Mouse (Mus musculus) cerebellum, postnatal 14 days (tissue): ENCODE measurements around the gene Ankrd33.

Source experiments
- DNase-seq, 2 experiments: peaks; one replicate each; pipeline ENCODE4 v3.0.0; 2021; ENCODE audit warnings: mixed read lengths in 2 of 2

Ankrd33 gene

GRCm38 (mm10) chr15:101126876-101127544 is 11.5 kb downstream of the Ankrd33 start:
- no peak for DNase-seq

- no peak for DNase-seq
Measured at GRCm38 (mm10) chr15:101128181-101129089, 12.9 kb downstream of the Ankrd33 start, which contains the start of gene Acvrl1. TSS of gene Acvrl1 (plus strand) at chr15:101128522.

DNA sequence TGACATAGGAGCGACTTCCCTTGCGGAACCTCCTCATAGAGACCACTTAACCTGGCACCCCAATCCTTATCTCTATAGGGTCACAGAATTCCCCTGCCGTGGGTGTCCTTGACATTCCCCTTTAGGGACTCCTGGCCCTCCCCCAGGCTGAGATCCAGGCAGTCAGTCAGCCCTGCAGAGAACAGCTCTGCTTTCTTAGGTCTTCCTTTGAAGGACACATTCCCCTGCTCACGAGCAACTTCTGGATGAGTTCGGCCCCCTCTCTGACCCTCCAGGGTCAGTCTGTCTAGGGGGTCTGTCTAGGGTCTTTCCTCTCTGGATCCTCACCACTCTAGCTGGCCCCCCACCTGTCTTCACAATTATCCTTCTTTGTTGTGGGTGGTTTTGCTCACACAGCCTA is 13.9 kb downstream of the Ankrd33 start:
- no peak for DNase-seq

DNA sequence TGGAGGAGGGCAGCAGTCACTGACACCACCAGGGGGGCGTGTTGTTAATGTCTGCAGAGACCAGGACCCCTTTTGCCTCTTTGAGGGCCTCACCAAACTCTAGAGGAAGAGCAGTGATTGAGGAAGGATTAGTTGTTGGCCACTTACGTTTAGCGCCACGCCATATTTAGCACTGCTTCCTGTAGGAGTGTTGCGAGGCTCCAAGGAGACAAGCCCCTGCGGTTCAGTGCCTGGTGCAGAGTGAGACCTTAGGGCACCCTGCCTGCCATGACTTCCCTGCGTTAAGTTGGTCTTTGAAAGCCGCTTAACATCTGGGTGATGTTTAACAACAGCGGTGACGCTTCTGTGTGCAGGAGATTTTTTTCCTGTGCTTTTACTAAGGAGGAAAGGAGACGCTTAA is 15.9 kb downstream of the Ankrd33 start:
- DNase-seq = no peak

GRCm38 (mm10) chr15:101132041-101132440 is 16.5 kb downstream of the Ankrd33 start:
- no peak for DNase-seq

DNA sequence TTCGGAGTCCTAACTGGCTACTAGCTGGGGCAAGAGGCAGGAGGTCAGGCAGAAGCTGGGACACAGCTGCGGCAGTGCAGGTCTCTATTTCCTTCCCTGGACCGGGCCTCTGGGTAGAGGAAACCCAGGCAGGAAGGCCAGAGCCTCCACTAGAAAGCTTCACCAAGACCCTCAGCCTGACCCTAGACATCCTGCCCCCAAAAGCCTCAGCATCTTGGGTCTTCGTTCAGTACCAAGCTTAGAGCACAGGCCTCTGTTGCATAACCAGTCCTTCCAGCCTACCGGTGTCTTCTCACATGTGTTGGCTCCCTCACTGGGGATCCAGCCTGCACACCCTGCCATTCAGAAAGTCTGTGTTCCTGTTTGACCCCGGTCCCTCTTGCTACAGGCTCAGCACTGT is 17.2 kb downstream of the Ankrd33 start:
- no peak for DNase-seq

DNA sequence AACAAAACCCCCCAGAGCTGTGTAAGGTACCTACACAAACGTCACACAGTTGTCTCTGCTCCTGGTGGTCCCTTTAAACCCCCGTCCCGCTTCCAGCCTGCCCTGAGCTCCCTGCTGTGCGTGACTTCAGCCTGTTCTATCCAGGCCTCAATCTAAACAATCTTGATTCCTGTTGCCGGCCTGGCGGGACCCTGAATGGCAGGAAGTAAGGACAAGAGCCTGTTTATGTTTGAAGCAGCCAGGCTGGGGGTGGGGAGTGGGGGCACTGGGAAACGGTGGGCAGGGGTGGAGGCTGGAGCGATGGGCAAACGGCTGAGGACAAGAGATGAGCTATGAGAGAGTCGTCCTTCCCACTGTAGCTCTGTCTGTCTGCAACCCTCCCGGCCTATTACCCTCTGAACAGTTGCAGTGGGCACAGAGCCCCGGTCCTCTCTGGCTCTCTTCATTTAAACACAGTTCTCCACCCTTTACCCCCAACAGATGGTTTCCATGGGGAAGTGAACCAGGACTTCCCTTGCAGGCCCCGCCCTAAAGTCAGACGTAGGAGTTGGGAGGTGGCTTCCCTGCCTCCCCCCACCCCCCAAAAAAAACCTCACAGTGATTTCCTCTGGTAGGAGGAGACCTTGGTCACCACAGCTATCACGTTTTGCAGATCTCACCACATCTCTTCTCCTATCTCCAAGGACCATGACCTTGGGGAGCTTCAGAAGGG is 18.6 kb downstream of the Ankrd33 start:
- no peak for DNase-seq

DNA sequence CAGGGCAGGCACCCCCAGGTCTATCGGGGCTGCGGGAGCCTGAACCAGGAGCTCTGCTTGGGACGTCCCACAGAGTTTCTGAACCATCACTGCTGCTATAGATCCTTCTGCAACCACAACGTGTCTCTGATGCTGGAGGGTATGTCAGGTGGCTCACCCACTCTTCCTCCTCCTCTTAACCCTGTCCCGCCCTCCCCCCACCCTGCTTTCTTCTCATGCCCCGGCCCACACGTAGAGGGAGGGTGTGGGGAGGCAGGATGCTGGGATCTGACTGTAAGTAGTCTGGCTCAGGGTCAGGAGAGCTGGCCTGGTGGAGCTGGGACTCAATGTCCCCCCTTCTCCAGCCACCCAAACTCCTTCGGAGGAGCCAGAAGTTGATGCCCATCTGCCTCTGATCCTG is 19.9 kb downstream of the Ankrd33 start:
- DNase-seq = no peak

DNA sequence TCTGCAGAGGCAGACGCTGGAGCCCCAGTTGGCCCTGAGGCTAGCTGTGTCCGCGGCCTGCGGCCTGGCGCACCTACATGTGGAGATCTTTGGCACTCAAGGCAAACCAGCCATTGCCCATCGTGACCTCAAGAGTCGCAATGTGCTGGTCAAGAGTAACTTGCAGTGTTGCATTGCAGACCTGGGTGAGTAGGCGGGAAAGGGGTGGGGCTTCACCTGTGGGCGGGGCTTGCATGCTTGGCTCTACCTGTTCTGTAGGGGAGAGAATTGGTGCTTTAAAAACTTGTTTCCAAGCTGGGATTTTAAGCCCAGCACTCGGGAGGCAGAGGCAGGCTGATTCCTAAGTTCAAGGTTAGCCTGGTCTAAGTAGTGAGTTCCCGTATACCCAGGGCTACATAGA is 21.9 kb downstream of the Ankrd33 start:
- DNase-seq = no peak

DNA sequence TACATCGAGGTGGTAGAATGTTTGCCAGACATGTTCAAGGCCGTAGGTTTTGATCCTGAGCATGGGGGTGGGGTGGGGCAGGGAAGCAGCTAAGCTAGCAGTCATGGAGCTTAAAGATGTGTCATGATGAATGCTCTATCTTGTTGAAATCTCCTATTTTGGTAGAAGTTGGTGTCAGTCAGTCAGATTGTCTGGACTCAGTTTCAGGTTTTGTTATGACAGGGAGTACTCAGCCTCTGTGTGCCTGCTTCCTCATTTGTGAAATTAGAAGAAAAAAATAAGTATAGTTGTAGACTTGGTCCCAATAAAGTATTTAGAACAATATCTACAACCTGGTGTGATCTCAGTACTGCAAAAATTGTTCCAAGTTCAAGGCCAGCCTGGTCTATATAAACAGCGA is 23.1 kb downstream of the Ankrd33 start:
- DNase-seq = no peak

- no peak for DNase-seq
Measured at GRCm38 (mm10) chr15:101139885-101140284, 24.3 kb downstream of the Ankrd33 start.

DNA sequence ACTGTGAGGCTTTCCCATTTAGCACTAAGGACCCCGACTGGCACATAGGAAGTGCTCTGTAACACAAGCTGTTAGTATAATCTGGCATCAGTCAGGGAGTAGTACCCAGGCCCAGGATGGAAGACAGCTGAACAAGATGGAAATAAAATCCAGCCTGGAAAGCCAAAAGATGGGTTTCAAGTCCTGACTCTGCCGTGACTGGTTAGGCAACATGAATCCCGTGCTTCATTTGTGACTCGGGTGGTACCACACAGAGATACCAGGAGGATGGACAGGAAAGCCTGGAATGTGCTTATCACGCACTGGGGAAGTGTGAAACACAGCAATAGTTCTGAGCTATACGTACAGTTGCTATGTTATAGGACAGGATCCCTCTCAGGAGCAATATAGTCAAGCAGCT is 25.0 kb downstream of the Ankrd33 start:
- DNase-seq = no peak

- DNase-seq = no peak
Measured at GRCm38 (mm10) chr15:101141061-101141541, 25.5 kb downstream of the Ankrd33 start.

DNA sequence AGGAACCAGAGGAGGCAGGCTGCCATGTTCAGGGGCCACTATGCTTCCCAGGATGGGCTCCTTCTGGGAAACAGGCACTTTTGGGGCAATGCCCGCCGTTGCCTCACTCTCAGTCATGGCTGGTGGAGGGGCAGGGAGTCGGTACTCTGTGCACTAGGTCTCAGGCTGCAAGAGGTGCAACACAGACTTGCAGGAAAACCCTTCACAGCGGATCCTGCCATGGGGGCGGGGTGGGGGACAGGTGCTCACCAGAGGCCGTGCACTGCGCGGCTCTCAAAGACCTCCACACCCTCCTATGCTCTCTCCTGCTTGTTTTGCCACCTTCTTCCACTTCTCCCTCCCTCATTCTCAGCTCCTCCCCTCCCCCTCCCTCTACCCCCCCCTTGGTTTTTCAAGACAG is 27.1 kb downstream of the Ankrd33 start:
- no peak for DNase-seq

DNA sequence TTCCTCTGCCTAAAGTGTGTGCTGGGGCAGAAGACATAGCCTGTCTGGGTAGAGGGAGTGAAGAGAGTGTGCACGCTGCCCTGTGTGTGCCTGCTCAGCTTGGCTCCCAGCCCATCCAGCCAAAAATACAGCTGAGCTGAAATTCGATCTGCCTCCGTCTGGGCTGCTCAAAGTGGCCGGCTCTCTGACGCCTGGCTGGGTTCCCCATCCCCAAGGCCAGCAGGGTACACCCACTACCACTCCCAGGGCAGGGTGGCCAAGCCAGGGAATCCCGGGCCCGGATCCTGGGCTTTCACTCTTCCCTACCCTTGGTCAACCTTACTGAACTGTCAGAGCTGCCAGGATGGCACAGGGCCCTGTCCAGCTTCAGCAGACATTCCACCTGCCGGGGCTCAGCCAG is 27.9 kb downstream of the Ankrd33 start:
- DNase-seq = peak; percentile 40 to 47

DNA sequence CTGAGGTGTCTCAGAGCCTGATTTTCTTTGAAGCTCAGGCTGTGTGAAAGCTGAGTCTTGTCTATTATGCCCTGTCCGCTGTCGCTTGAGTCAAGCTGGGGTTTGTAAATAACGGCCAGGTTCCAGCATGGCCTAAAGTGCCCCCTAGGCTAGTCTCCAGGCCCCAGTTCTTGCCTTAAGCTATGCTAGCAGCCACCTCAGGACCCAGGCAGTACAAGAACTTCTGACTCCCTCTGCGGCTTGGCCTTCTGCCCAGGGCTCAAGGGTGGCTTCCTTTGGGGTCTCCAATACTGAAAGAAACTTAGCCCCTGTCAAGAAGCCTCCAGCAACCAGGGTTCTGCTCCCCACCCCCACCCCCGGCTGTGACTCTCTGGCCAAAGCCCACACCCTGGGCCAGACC is 28.6 kb downstream of the Ankrd33 start:
- DNase-seq = no peak

- no peak for DNase-seq
Measured at GRCm38 (mm10) chr15:101144779-101145178, 29.2 kb downstream of the Ankrd33 start.

GRCm38 (mm10) chr15:101145424-101146099 is 30.0 kb downstream of the Ankrd33 start:
- DNase-seq = peak; percentile 95 to 98

DNA sequence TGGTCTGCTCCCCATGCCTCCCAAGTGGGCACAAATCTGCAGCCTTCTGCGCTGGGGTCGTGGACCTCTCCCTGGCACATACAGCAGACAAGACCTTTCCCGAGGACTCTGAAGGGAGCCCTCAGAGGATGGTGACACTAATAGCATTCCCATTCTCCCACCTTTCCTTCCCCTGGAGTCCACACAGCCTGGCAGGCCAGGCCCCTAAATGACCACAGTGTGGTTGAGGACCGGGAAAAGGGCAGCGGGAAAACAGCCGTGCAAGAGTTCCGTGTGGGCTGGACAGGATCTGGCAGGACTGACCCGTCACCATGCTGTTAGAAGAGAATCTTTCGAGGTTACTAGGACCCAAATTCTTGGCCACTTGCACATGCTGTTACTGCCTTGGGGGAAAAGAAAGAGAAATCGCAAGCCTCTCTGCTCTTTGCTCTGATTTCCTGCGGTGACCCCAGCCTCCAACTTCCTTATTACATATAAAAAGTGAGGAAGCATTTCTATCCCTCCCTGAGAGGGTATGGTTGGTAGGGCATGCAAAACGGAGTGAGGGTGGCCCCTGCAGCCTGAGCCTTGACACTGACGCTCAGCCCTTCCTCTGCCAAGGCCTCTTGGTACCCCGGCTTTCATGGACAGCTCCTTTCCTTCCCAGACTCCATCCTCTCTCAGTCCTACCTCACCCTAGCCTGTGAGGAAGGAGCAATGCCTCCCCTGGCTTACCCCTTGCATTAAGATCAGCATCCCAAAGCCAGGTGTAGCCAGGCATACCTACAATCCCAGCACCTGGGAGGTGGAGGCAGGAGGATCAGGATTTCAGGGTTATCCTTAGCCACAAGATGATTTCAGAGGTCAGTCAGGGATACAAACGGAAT is 30.8 kb downstream of the Ankrd33 start:
- no peak for DNase-seq

DNA sequence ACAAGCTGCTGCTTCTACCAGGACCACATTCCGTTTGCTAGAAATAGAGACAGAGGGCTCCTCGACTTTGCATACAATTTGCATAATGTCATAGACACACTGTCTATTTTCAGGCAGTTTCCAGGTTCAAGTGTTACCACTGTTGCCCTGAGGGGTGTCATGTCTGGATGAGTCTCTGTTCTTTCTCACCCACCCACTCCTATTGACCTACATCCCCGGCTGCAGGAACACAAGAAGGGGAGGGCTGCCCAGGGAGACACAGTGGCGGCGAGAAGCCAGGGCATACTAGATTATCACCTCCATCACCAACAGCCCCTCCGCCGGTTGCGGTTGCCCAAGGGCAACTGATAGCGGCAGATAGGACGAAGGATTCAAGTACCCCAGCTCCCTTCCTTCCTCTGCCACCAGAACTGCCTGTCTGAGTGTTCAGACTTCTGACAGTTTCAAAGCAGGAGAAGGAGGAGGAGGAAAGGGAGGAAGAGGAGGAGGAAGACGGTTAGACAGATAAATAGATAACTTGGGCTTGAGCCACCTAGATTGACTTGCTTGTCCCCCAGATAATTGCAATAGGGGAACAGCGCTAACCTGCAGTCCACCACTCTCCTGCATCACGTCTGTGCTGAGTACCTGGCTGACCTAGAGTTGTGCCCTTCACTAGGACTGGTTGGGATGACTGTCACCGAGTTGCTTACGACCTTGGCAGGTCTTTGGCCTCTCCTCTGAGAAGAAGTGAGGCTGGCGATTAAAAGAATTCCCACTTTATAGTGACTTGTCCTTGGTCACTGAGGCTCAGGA is 31.8 kb downstream of the Ankrd33 start:
- DNase-seq = no peak

GRCm38 (mm10) chr15:101147910-101148273 is 32.3 kb downstream of the Ankrd33 start:
- DNase-seq = no peak
